Mouse (Mus musculus) erythroblast, embryonic 14.5 days (primary cell): ENCODE results near the gene Pde7b. TPM values are rescaled to one million over a fixed set of nuclear protein-coding genes. Genes with fewer than 3 reads are reported as not detected.

ENCODE experiments used
- H3K27me3 ChIP-seq: 2 replicates; pipeline ENCODE4 v1.6.1; 2012; ENCODE audit warnings: inconsistent platforms; ENCODE audit not compliant: control insufficient read depth
- H3K36me3 ChIP-seq: 2 replicates; pipeline ENCODE4 v1.6.1; 2012; ENCODE audit warnings: mild to moderate bottlenecking, inconsistent platforms; ENCODE audit not compliant: control insufficient read depth
- H3K4me1 ChIP-seq: 2 replicates; pipeline ENCODE4 v1.6.1; 2012; ENCODE audit warnings: inconsistent platforms; ENCODE audit not compliant: control insufficient read depth
- H3K4me3 ChIP-seq: replicated peaks from 2 replicates; pipeline ENCODE3; 2012; ENCODE audit warnings: moderate library complexity, mild to moderate bottlenecking, inconsistent platforms
- H3K9me3 ChIP-seq: 2 replicates; pipeline ENCODE4 v1.6.1; 2012; ENCODE audit warnings: low read length, inconsistent platforms, mixed read lengths; ENCODE audit not compliant: control insufficient read depth
- GATA1 ChIP-seq: IDR thresholded peaks from 2 replicates; pipeline ENCODE4 v1.6.1; 2012; ENCODE audit warnings: low read length, inconsistent platforms, mixed read lengths
- TAL1 ChIP-seq: IDR thresholded peaks from 3 replicates; pipeline ENCODE4 v1.6.1; 2012; ENCODE audit warnings: low read length, inconsistent platforms, mixed read lengths
- polyA plus RNA-seq: library from polyadenylated mRNA; stranded (reverse); fragments of >175 nt; gene quantifications from 2 replicates; pipeline ENCODE4 v1.2.3, GENCODE M21; 2012

The Pde7b gene
- polyA plus RNA-seq, 1 experiment: not detected

DNA sequence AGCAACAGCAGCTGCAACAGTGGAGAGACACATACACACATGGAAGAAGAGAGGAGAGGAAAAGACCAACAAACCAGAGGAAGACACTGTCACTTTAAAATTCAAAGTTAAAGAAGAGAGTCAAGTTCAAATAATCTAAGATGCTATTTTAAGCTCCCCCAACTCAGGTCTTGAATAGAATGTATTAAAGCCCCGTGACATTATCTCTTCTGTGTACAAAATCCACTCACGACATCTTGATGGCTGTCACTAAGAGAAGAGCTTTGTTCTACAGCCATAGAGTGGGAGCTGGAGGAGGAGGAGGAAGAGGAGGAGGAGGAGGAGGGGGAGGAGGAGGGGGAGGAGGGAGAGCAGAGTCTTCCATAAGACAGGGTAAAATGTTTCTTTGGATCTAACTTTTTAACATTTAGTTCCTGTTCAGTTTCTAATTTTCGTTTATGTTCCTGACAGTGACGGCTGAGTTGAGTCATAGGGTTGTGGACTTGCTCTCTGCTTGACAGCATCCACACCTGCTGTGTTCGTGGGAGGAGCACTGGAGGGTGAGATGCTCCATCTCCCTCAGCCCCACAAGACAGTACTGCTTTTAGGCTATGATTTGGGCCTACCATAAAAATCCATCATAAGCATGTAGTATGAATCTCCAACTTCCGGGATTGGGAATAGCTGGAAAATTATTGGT is 270.4 kb downstream of the Pde7b start:
- Histone ChIP-seq H3K27me3 (no peaks in the 10 kb centered on the region), H3K4me3 (no peak overlapping the region), H3K36me3 (no peaks in the 10 kb centered on the region), H3K9me3 (no peaks in the 10 kb centered on the region), H3K4me1 (no peaks in the 10 kb centered on the region)
- no peak for TF ChIP-seq TAL1
- TF ChIP-seq GATA1: no peak

- no peak for TF ChIP-seq GATA1
- no peak for TF ChIP-seq TAL1
- Histone ChIP-seq H3K4me1 (no peaks in the 10 kb centered on the region), H3K9me3 (no peaks in the 10 kb centered on the region)
These were observed 287.4 kb downstream of the Pde7b start for GRCm38 (mm10) chr10:20437428-20437827.

GRCm38 (mm10) chr10:20437021-20437420 is 287.9 kb downstream of the Pde7b start:
- Histone ChIP-seq H3K27me3 (no peaks in the 10 kb centered on the region), H3K4me1 (no peaks in the 10 kb centered on the region), H3K9me3 (no peaks in the 10 kb centered on the region), H3K36me3 (no peaks in the 10 kb centered on the region), H3K4me3 (no peak overlapping the region)
- TF ChIP-seq TAL1: no peak
- TF ChIP-seq GATA1: no peak

More at GRCm38 (mm10) chr10:20437428-20437827, 287.4 kb downstream of the Pde7b start:
- no peaks in the 10 kb centered on the region for H3K27me3 ChIP-seq
- H3K36me3 ChIP-seq: no peaks in the 10 kb centered on the region
- H3K4me3 ChIP-seq: no peak overlapping the region

DNA sequence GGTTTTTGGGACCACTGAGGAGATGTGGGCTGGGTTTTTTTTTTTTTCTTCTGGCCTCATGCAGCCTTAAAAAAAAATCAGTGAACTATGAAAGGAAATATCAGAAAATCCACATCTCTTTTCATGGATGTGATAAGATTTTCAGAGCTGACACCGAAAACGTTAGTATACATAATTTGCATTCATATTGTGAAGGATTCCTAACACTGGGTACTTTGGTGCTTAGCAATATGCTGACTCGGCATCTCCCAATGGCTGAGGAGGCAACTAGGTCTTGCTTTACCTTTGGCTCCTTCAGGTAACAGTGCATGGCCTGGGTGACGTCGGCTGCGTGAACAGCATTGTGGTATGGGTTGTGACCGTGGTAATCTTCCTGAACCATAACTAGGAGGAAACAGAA is 289.0 kb downstream of the Pde7b start:
- TF ChIP-seq GATA1 (no peak), TAL1 (no peak)

DNA sequence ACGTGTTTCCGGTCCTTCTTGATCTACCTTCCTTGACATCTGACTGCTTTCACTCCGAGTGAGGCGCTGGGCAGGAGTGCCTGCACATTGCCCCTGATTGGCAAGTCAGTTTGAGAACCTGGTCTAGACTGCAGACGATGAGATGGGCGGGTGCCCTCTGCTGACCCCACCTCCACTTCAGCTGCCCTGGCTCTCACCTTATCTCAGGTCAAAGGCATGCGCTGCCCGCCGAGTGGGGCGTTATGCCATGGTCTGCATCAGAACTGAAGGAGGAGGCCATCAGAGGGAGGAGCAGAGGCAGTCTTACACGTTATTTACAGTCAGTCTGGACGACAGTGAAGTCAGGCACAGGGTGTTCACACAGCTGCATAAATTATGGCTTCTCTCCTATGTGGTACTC is 293.5 kb downstream of the Pde7b start:
- no peaks in the 10 kb centered on the region for H3K4me1 ChIP-seq
- no peaks in the 10 kb centered on the region for H3K36me3 ChIP-seq
- no peaks in the 10 kb centered on the region for H3K9me3 ChIP-seq
- TF ChIP-seq TAL1 (no peak), GATA1 (no peak)
- no peak overlapping the region for H3K4me3 ChIP-seq
- no peaks in the 10 kb centered on the region for H3K27me3 ChIP-seq

More for the DNA sequence above, 289.0 kb downstream of the Pde7b start:
- H3K9me3 ChIP-seq: no peaks in the 10 kb centered on the region
- H3K4me3 ChIP-seq: no peak overlapping the region
- H3K4me1 ChIP-seq: no peaks in the 10 kb centered on the region
- no peaks in the 10 kb centered on the region for H3K27me3 ChIP-seq
- no peaks in the 10 kb centered on the region for H3K36me3 ChIP-seq

DNA sequence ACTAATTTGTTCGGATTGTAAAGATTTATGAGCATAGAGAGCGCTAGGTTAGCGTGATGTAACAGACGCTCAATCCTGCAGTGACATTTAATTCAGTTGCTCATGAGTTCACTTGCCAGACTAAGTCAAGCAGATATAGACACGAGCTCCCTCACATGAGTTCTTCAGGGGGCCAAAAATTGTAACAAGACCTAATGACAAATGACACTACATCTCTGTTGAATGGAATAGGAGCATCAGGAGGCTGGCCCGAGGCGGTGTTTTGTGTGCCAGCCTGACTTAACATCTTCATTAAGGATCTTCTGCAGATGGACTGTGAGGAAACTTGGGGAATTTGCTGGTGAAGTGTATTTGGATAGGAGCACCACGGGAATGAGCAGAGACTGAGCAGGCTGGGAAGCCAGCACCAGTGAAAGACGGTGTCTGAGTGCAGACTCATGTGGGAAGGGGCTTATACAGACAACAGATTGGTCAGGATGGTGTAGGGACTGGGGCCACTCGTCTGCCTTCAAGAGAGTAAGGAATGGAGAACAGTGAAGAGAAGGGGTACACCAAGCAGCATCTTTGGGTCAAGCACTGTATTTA is 303.5 kb downstream of the Pde7b start:
- Histone ChIP-seq H3K27me3 (no peaks in the 10 kb centered on the region), H3K36me3 (no peaks in the 10 kb centered on the region), H3K4me1 (no peaks in the 10 kb centered on the region), H3K9me3 (no peaks in the 10 kb centered on the region), H3K4me3 (no peak overlapping the region)
- TF ChIP-seq TAL1 (no peak), GATA1 (no peak)

- Histone ChIP-seq H3K4me3 (no peak overlapping the region), H3K9me3 (no peaks in the 10 kb centered on the region)
- TF ChIP-seq TAL1 (no peak), GATA1 (no peak)
These were observed 304.6 kb downstream of the Pde7b start for GRCm38 (mm10) chr10:20420296-20420695.

GRCm38 (mm10) chr10:20418856-20419219 is 306.0 kb downstream of the Pde7b start:
- Histone ChIP-seq H3K9me3 (no peaks in the 10 kb centered on the region), H3K4me3 (no peak overlapping the region), H3K36me3 (no peaks in the 10 kb centered on the region), H3K27me3 (no peaks in the 10 kb centered on the region), H3K4me1 (no peaks in the 10 kb centered on the region)
- TF ChIP-seq TAL1: no peak

More at GRCm38 (mm10) chr10:20420296-20420695, 304.6 kb downstream of the Pde7b start:
- Histone ChIP-seq H3K27me3 (no peaks in the 10 kb centered on the region), H3K4me1 (no peaks in the 10 kb centered on the region), H3K36me3 (no peaks in the 10 kb centered on the region)

- H3K4me3 ChIP-seq: no peak overlapping the region
- TF ChIP-seq GATA1: no peak
- no peak for TF ChIP-seq TAL1
- H3K36me3 ChIP-seq: no peaks in the 10 kb centered on the region
- H3K27me3 ChIP-seq: no peaks in the 10 kb centered on the region
- no peaks in the 10 kb centered on the region for H3K9me3 ChIP-seq
- no peaks in the 10 kb centered on the region for H3K4me1 ChIP-seq
These were observed 306.5 kb downstream of the Pde7b start for GRCm38 (mm10) chr10:20418202-20418855.
